Mouse (Mus musculus) embryonic fibroblast, embryonic 13.5 days (primary cell): Measurements from ENCODE around the gene Igf2r. TPM values are rescaled to one million over a fixed set of nuclear protein-coding genes. Genes with fewer than 3 reads are reported as not detected.

ENCODE experiments used
- H3K27ac ChIP-seq: 2 replicates; pipeline ENCODE4 v1.5.1; 2012; ENCODE audit warnings: low read length, control low read depth, inconsistent platforms; ENCODE audit not compliant: insufficient read depth
- H3K4me1 ChIP-seq: 2 replicates; pipeline ENCODE4 v1.6.1; 2011; ENCODE audit warnings: low read length; ENCODE audit not compliant: control insufficient read depth, insufficient read depth
- H3K4me3 ChIP-seq: 2 replicates; pipeline ENCODE4 v1.5.1; 2011; ENCODE audit warnings: mild to moderate bottlenecking, control low read depth, low read length; ENCODE audit not compliant: insufficient read depth
- CTCF ChIP-seq: IDR thresholded peaks from 2 replicates; pipeline ENCODE4 v1.5.1; 2011; ENCODE audit warnings: mild to moderate bottlenecking, control low read depth, low read length, moderate library complexity, borderline replicate concordance; ENCODE audit not compliant: insufficient read depth
- POLR2A ChIP-seq: IDR thresholded peaks from 2 replicates; pipeline ENCODE4 v1.6.1; 2011; ENCODE audit warnings: low read depth, mild to moderate bottlenecking, control low read depth, low read length, moderate library complexity
- polyA plus RNA-seq: library from polyadenylated mRNA; stranded (reverse); fragments of >200 nt; gene quantifications from 2 replicates; pipeline ENCODE4 v1.2.4, GENCODE M21; 2011; ENCODE audit warnings: low read depth; ENCODE audit not compliant: missing spikeins, insufficient read length

Igf2r gene
- polyA plus RNA-seq, 1 experiment: 249 TPM

- Histone ChIP-seq H3K27ac (no peak overlapping the region), H3K4me1 (peaks cover 14% of the 10 kb centered on the region), H3K4me3 (no peak overlapping the region)
- no peak for TF ChIP-seq CTCF
- TF ChIP-seq POLR2A: no peak
Observed at GRCm38 (mm10) chr17:12760355-12761146, 8.9 kb downstream of the Igf2r start.

- TF ChIP-seq CTCF: no peak
- no peak for TF ChIP-seq POLR2A
- Histone ChIP-seq H3K4me3 (no peak overlapping the region), H3K27ac (no peak overlapping the region), H3K4me1 (peaks cover 22% of the 10 kb centered on the region)
Observed at GRCm38 (mm10) chr17:12759646-12760074, 9.8 kb downstream of the Igf2r start.

GRCm38 (mm10) chr17:12758701-12759455, 10.6 kb downstream of the Igf2r start:
- H3K4me1 ChIP-seq: peaks cover 26% of the 10 kb centered on the region
- no peak overlapping the region for H3K27ac ChIP-seq
- no peak overlapping the region for H3K4me3 ChIP-seq
- TF ChIP-seq CTCF (no peak), POLR2A (no peak)

GRCm38 (mm10) chr17:12757990-12758389, 11.5 kb downstream of the Igf2r start:
- peaks cover 28% of the 10 kb centered on the region for H3K4me1 ChIP-seq
- H3K27ac ChIP-seq: no peak overlapping the region
- no peak overlapping the region for H3K4me3 ChIP-seq
- TF ChIP-seq POLR2A (no peak), CTCF (no peak)

GRCm38 (mm10) chr17:12757161-12757560, 12.3 kb downstream of the Igf2r start:
- Histone ChIP-seq H3K4me3 (no peak overlapping the region), H3K4me1 (peaks cover 36% of the 10 kb centered on the region), H3K27ac (no peak overlapping the region)
- TF ChIP-seq POLR2A (no peak), CTCF (no peak)

GRCm38 (mm10) chr17:12755951-12756350, 13.5 kb downstream of the Igf2r start:
- Histone ChIP-seq H3K4me1 (peaks cover 43% of the 10 kb centered on the region), H3K4me3 (no peak overlapping the region), H3K27ac (no peak overlapping the region)
- TF ChIP-seq CTCF (no peak), POLR2A (no peak)

GRCm38 (mm10) chr17:12755146-12755545, 14.3 kb downstream of the Igf2r start:
- no peak for TF ChIP-seq POLR2A
- no peak for TF ChIP-seq CTCF
- no peak overlapping the region for H3K4me3 ChIP-seq
- H3K27ac ChIP-seq: peak overlapping the region; percentile 27; the same call in 1 of the 2 replicates
- H3K4me1 ChIP-seq: peaks cover 46% of the 10 kb centered on the region

- Histone ChIP-seq H3K4me3 (no peak overlapping the region), H3K27ac (peak overlapping the region; percentile 27), H3K4me1 (peaks cover 46% of the 10 kb centered on the region)
- TF ChIP-seq CTCF: no peak
- TF ChIP-seq POLR2A: no peak
Observed at GRCm38 (mm10) chr17:12754243-12755007, 15.0 kb downstream of the Igf2r start.

GRCm38 (mm10) chr17:12753050-12753449, 16.4 kb downstream of the Igf2r start:
- no peak overlapping the region for H3K27ac ChIP-seq
- no peak for TF ChIP-seq POLR2A
- no peak for TF ChIP-seq CTCF
- H3K4me3 ChIP-seq: no peak overlapping the region
- H3K4me1 ChIP-seq: peaks cover 45% of the 10 kb centered on the region
